Mouse (Mus musculus): Measurements from ENCODE around the gene Vmn1r231. TPM values are rescaled to one million over a fixed set of nuclear protein-coding genes. Genes with fewer than 3 reads are reported as not detected.

Vmn1r231 gene
- polyA plus RNA-seq (2014; fragmentation: Illumina TruSeq; extraction: RNeasy Lipid Tissue Mini Kit (QIAGEN cat#74804); ENCODE audit: low replicate concordance) = not detected

DNA sequence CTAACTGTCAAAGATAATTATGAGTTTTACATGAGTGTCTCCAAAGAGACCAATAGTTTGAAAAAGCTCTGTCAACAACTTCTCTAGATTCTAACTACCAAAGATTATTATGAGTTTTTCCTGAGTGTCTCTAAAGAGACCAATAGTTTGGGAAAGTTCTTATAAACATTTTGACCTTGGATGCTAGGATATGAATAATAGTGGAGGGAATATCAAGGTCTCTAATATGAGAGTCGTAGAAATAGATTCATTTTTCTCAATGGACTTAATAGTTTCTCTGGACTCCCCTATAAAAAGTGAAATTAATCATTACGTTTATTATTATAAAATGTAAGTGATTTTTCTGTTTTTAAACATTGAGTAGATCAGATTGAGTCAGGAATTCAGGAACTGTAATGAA is at the start of gene Vmn1r231:
Vmn1r231 (minus strand) TSS at position 101 of the 400 bp plus-strand sequence.

DNA sequence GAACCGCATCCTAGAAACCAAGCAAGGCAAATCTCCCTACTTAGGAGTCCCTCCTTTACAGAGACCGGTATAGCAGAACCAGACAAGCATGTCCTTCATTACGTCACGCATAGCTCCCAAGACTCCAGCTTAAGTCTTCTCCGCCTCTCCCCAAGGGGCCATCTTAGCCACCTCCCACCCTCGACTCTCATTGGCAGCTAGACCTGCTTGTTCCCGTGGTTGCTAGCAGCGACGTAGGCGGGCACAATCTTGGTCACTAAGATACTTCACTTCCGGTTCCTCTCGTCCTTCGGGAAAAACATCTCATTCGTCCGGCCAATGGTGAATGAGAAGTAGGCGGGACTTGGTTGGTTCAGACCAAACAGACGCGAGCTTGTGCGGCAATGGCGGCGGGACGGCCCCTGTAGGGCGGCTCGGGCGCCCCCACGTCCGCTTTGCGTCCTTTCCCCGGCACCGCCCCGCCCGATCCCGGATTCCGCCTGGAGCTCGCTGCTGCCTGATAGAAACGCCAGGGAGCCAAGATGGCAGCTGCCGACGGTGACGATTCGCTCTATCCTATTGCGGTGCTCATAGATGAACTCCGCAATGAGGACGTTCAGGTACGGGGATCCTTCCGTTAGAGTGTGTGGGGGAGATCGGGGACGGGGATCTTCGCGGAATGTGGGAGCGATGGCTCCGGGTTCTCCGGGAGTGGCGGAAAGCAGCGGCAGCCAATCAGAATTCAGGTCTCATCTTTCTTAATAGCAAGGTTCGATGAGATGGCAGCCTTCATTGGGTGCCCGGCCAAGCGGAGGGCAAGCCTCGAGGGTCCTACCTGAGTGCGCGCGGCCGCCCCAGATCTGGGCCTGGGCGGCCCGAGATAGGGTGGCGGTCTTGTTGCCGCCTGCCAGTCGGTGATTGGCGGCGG is 40.3 kb upstream of the Vmn1r231 start, which contains the start of gene Ppp2r1a:
Ppp2r1a (plus strand) TSS at position 327 of the 907 bp plus-strand sequence.

DNA sequence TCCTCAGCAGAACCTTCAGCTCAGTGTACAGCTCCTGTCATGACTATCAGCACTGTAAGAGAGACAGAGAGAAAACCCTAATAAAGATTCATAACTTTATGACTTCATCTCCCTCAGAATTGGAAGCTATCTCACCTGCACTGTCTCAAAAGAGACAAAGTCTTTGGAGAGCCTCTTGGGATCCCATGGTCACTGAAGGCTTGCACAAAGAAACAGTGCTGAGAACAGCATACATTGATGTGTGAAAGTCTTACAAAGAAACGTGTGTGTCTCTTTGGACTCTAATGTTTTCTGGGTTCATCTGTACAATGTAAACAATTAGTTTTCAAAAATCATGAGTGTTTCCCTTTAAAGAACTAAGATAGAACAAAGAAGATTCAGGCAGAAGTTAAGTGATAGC is 14.7 kb upstream of the Vmn1r231 start, which contains the start of gene Vmn1r232:
Vmn1r232 (minus strand) TSS at position 101 of the 400 bp plus-strand sequence.

GRCm38 (mm10) chr17:20840144-20840543 is 64.7 kb downstream of the Vmn1r231 start, which contains the start of gene Vmn1r230:
TSS of gene Vmn1r230 (plus strand) at chr17:20840444.

Other genes with a start within 250 kb of the Vmn1r231 start
- gene Vmn1r226, start 222.2 kb downstream of the Vmn1r231 start, polyA plus RNA-seq (2014; fragmentation: Illumina TruSeq; extraction: RNeasy Lipid Tissue Mini Kit (QIAGEN cat#74804); ENCODE audit: low replicate concordance) = not detected
- gene Vmn1r227, start 175.2 kb downstream of the Vmn1r231 start, polyA plus RNA-seq (2014; fragmentation: Illumina TruSeq; extraction: RNeasy Lipid Tissue Mini Kit (QIAGEN cat#74804); ENCODE audit: low replicate concordance) = not detected
- gene Vmn1r228, start 118.9 kb downstream of the Vmn1r231 start, polyA plus RNA-seq (2014; fragmentation: Illumina TruSeq; extraction: RNeasy Lipid Tissue Mini Kit (QIAGEN cat#74804); ENCODE audit: low replicate concordance) = not detected
- gene Vmn1r229, start 93.5 kb downstream of the Vmn1r231 start, polyA plus RNA-seq (2014; fragmentation: Illumina TruSeq; extraction: RNeasy Lipid Tissue Mini Kit (QIAGEN cat#74804); ENCODE audit: low replicate concordance) = not detected
- gene Vmn1r230, start 64.6 kb downstream of the Vmn1r231 start, polyA plus RNA-seq (2014; fragmentation: Illumina TruSeq; extraction: RNeasy Lipid Tissue Mini Kit (QIAGEN cat#74804); ENCODE audit: low replicate concordance) = not detected
- not detected for gene Vmn1r232, start 14.6 kb upstream of the Vmn1r231 start, polyA plus RNA-seq (2014; fragmentation: Illumina TruSeq; extraction: RNeasy Lipid Tissue Mini Kit (QIAGEN cat#74804); ENCODE audit: low replicate concordance)
- gene Ppp2r1a, start 40.2 kb upstream of the Vmn1r231 start, polyA plus RNA-seq (2014; fragmentation: Illumina TruSeq; extraction: RNeasy Lipid Tissue Mini Kit (QIAGEN cat#74804); ENCODE audit: low replicate concordance) = 14.3 TPM
- not detected for gene Vmn1r233, start 91.4 kb upstream of the Vmn1r231 start, polyA plus RNA-seq (2014; fragmentation: Illumina TruSeq; extraction: RNeasy Lipid Tissue Mini Kit (QIAGEN cat#74804); ENCODE audit: low replicate concordance)
- gene Zfp160, start 103.8 kb upstream of the Vmn1r231 start, polyA plus RNA-seq (2014; fragmentation: Illumina TruSeq; extraction: RNeasy Lipid Tissue Mini Kit (QIAGEN cat#74804); ENCODE audit: low replicate concordance) = 66.4 TPM

Data from small intestine, adult 10 weeks (tissue).